Mouse (Mus musculus) midbrain, postnatal 0 days (tissue): ENCODE measurements around the gene Gm42906. TPM values are rescaled to one million over a fixed set of nuclear protein-coding genes. Genes with fewer than 3 reads are reported as not detected.

ENCODE experiments used
- ATAC-seq: fragments of 200-750 bp; cut with Nextera tagmentation; 2 replicates; pipeline ENCODE4 v1.8.0; 2017; ENCODE audit warnings: moderate number of reproducible peaks, mild to moderate bottlenecking, moderate TSS enrichment, moderate library complexity; ENCODE audit not compliant: low FRiP score
- DNase-seq: peaks from one replicate; pipeline ENCODE4 v3.0.0-alpha.2; 2015; ENCODE audit warnings: low spot score
- H3K27ac ChIP-seq: fragments of 300-500 bp; sonication (generic); 2 replicates; pipeline ENCODE4 v1.5.1; 2014; ENCODE audit warnings: low read depth, mild to moderate bottlenecking, low read length, mixed read lengths
- H3K27me3 ChIP-seq: fragments of 300-500 bp; sonication (generic); 2 replicates; pipeline ENCODE4 v1.6.1; 2014; ENCODE audit warnings: low read length, control low read depth, mixed read lengths; ENCODE audit not compliant: insufficient read depth
- H3K36me3 ChIP-seq: fragments of 300-500 bp; sonication (generic); 2 replicates; pipeline ENCODE4 v1.6.1; 2014; ENCODE audit warnings: low read length, control low read depth, mixed read lengths; ENCODE audit not compliant: insufficient read depth
- H3K4me1 ChIP-seq: fragments of 300-500 bp; sonication (generic); 2 replicates; pipeline ENCODE4 v1.6.1; 2014; ENCODE audit warnings: mild to moderate bottlenecking, control low read depth, antibody characterized with exemption, low read length, mixed read lengths; ENCODE audit not compliant: insufficient read depth
- H3K4me2 ChIP-seq: fragments of 300-500 bp; sonication (generic); 2 replicates; pipeline ENCODE4 v1.6.1; 2014; ENCODE audit warnings: low read depth, mild to moderate bottlenecking, low read length, mixed read lengths; ENCODE audit not compliant: poor library complexity, severe bottlenecking
- H3K4me3 ChIP-seq: fragments of 300-500 bp; sonication (generic); 2 replicates; pipeline ENCODE4 v1.5.1; 2014; ENCODE audit warnings: low read depth, mild to moderate bottlenecking, low read length, moderate library complexity
- H3K9ac ChIP-seq: fragments of 300-500 bp; sonication (generic); replicated peaks from 2 replicates; pipeline ENCODE4 v1.6.1; 2014; ENCODE audit warnings: mild to moderate bottlenecking, low read length, moderate library complexity, mixed read lengths; ENCODE audit not compliant: poor library complexity, severe bottlenecking
- H3K9me3 ChIP-seq: fragments of 300-500 bp; sonication (generic); 2 replicates; pipeline ENCODE4 v1.6.1; 2016; ENCODE audit warnings: low read length, control low read depth
- CTCF ChIP-seq: IDR thresholded peaks from 2 replicates; pipeline ENCODE4 v1.5.1; 2016; ENCODE audit warnings: antibody characterized with exemption, mild to moderate bottlenecking
- WGBS: fragments of 180-500 bp; shearing (Covaris S2); extraction: QIAGEN DNeasy Blood & Tissue Kit; methylation state at CpG from one replicate; pipeline ENCODE4 v1.1.7; 2014; 5-methylcytosine and 5-hydroxymethylcytosine counted together
- polyA plus RNA-seq: library from polyadenylated mRNA; unstranded; fragments of >200 nt; fragmentation: Nextera tagmentation; extraction: Ambion mirVana; gene quantifications from 2 replicates; pipeline ENCODE4 v1.2.1, GENCODE M21; 2015
- total RNA-seq: library from RNA; depleted of rRNA; stranded (reverse); fragments of >200 nt; gene quantifications from 2 replicates; pipeline ENCODE4 v1.2.3, GENCODE M21; 2014

Gm42906 gene
- total and polyA plus RNA-seq, 2 experiments from 2014 or later: not detected

DNA sequence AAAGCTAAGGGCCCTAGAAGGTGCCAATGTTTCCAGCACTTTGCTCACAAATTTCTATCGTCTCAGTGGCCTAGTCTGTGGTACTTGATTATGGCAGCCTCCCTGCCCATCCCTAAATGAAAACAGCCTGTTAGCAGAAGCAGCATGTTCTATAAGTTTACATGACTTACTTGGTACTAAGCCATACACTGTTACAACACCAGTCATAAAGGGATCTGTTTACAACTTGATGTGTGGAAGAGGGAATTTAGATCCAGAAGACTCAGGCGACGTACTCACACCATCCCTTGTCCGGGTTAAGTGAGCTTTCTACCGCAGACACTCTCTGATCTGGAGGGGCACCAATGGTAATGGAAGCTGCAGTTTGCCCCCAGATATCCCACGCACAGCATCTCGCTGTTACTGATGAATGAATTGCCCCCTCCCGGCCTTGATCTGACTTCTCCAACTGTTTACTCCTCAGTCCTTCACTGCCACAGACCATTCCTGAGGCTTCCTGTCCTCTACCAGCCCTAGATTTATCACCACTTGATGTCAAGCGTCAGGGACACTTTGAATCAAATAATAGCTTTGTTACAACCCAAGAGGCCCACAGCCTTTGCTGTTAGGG is 247.7 kb downstream of the Gm42906 start:
- H3K36me3 ChIP-seq: no peaks in the 10 kb centered on the region
- no peak for TF ChIP-seq CTCF
- 91% methylated on average over 9 of the region's 9 CpGs for WGBS
- no peak for ATAC-seq
- no peak overlapping the region for H3K4me2 ChIP-seq
- no peak overlapping the region for H3K27ac ChIP-seq
- H3K27me3 ChIP-seq: no peaks in the 10 kb centered on the region
- H3K4me3 ChIP-seq: no peak overlapping the region
- no peaks in the 10 kb centered on the region for H3K4me1 ChIP-seq
- DNase-seq: no peak
- H3K9ac ChIP-seq: no peak overlapping the region
- no peaks in the 10 kb centered on the region for H3K9me3 ChIP-seq

DNA sequence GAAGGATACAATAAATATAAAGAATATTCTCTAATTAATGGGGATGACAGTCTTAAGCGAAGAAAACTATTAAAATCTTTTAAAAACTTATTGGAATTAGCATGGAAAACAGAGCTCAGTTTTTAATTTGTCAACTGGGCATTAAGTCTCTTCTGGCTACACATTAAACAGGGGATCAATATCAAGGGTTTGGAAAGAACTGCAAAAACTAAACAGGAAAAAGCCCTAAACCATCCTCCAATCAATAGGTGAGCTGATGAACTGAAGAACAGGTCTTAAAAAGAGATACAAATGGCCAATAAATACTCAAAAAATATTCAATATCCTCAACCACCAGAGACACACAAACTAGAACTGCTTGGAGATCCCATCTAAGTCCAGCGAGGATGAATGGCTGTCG is 250.8 kb downstream of the Gm42906 start:
- Histone ChIP-seq H3K36me3 (no peaks in the 10 kb centered on the region), H3K4me3 (no peak overlapping the region), H3K4me2 (no peak overlapping the region), H3K4me1 (no peaks in the 10 kb centered on the region), H3K9ac (no peak overlapping the region), H3K9me3 (no peaks in the 10 kb centered on the region), H3K27me3 (no peaks in the 10 kb centered on the region), H3K27ac (no peak overlapping the region)
- no peak for TF ChIP-seq CTCF
- DNase-seq: no peak
- ATAC-seq: no peak
- WGBS: 89% methylated on average over 3 of the region's 3 CpGs

GRCm38 (mm10) chr5:151175897-151176313 is 252.1 kb downstream of the Gm42906 start:
- H3K4me3 ChIP-seq: no peak overlapping the region
- WGBS: 80% methylated on average over 4 of the region's 4 CpGs
- DNase-seq (no peak), ATAC-seq (no peak)
- no peaks in the 10 kb centered on the region for H3K9me3 ChIP-seq
- H3K27me3 ChIP-seq: no peaks in the 10 kb centered on the region
- no peak overlapping the region for H3K9ac ChIP-seq
- no peak for TF ChIP-seq CTCF
- H3K27ac ChIP-seq: no peak overlapping the region
- no peak overlapping the region for H3K4me2 ChIP-seq
- no peaks in the 10 kb centered on the region for H3K36me3 ChIP-seq
- H3K4me1 ChIP-seq: no peaks in the 10 kb centered on the region

DNA sequence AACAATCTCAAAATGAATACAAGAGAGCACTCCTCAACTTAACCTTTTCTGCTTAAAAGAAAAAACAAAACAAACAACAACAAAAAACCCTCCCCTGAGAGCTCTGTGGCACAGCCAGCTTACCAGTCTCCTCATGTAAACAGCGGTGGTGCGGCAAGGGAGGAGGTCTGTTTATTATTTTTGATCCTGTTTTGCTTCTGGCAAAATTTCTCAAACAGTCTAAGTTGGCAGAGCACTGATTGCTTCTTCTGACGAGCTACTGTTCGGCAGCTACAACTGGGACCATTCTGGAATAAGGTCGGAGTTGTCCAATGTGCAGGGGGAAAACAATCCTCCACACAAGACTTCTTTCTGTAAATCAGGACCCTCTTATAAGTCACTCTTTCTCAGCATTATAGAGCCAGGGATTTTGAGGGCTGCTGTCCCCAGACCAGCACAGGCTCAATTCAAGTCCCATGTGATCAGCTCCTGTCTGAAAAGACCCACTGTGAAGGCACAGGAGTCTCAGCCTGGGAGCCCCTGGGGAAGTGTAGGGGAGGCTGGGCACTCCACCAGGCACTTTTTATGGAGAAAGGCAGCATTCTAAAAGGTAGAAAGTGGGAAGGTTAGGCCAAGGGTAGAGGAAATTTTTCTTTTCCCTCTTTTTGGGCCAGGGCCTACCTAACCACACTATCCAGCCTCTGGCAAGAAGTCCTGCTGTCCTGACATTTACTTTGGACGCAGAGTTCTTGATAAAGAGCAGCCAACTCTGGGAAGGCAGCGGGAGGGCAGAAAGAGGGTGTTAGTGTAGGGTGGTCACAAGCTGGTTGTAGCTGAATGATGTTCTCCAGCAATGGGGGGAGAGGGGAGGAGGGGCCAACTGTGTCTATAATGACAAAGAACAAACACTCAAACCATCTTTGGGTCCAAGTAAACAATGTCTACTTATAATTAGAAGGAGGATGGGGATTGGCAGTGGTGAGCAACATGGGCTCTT is 253.2 kb downstream of the Gm42906 start:
- H3K9me3 ChIP-seq: no peaks in the 10 kb centered on the region
- H3K4me2 ChIP-seq: no peak overlapping the region
- 0 out of 2 replicates have a peak overlapping the region, but pooled peaks have one; percentile 12 for H3K27ac ChIP-seq
- H3K9ac ChIP-seq: no peak overlapping the region
- H3K4me1 ChIP-seq: no peaks in the 10 kb centered on the region
- ATAC-seq (no peak), DNase-seq (no peak)
- H3K36me3 ChIP-seq: no peaks in the 10 kb centered on the region
- H3K4me3 ChIP-seq: no peak overlapping the region
- no peaks in the 10 kb centered on the region for H3K27me3 ChIP-seq
- 62% methylated on average over 7 of the region's 7 CpGs for WGBS
- no peak for TF ChIP-seq CTCF

- Histone ChIP-seq H3K4me2 (no peak overlapping the region), H3K4me3 (no peak overlapping the region), H3K9ac (no peak overlapping the region), H3K4me1 (no peaks in the 10 kb centered on the region), H3K36me3 (no peaks in the 10 kb centered on the region), H3K27me3 (no peaks in the 10 kb centered on the region), H3K27ac (no peak overlapping the region), H3K9me3 (no peaks in the 10 kb centered on the region)
- ATAC-seq (no peak), DNase-seq (no peak)
- 92% methylated on average over 1 of the region's 1 CpGs for WGBS
- TF ChIP-seq CTCF: no peak
These were observed 254.2 kb downstream of the Gm42906 start for GRCm38 (mm10) chr5:151173774-151174173.
